Comparison of ENCODE assay signal across 7 mouse cellular contexts in the genomic region with DNA sequence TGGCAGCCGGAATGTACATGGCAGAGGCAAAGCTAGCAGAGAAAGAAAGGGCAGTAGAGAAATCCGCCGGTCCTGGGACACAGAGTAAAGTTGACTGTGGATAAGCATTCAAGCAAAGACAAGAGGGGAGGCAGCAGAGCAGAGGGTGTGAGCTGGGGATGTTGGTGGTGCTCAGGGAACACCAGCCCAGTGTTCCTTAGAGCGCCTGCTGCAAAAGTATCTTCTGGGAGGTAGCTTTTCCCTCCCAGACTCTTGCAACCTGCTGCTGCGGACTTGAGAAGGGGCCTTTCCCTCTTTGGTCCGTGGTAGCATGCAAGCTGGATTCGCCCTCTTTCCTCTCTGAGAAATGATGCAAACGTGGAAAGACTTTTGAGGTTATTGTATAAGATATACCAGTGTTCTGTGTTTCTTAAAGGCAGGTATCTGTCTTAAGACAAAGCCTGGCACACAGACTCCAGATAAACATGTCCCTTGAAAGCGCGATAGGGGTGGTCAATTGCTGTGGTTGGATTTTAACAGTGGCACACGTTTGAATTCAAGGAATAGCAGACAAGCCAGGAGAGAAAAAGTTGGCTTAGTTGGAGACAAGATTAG. TPM values are rescaled to one million over a fixed set of nuclear protein-coding genes. Genes with fewer than 3 reads are reported as not detected.
DNase-seq lines count a peak whose midpoint lies in the region; ATAC-seq and TF ChIP-seq lines count a peak whose summit lies in the region.

No protein-coding gene starts in this region.

- peak overlapping the region; percentile 79 for H3K9ac ChIP-seq in lung, embryonic 16.5 days (ENCODE audit: low read length)
- H3K9ac ChIP-seq in limb, embryonic 14.5 days (ENCODE audit: low read depth, low read length, severe bottlenecking) = peak overlapping the region; percentile 80
- H3K9ac ChIP-seq in stomach, embryonic 16.5 days (ENCODE audit: low read length) = peak overlapping the region; percentile 90

- ATAC-seq in lung, embryonic 16.5 days (ENCODE audit: low read depth) = no peak
- ATAC-seq in limb, embryonic 14.5 days (ENCODE audit: low FRiP score, low read depth) = no peak
- no peak for ATAC-seq in stomach, embryonic 16.5 days (ENCODE audit: insufficient read depth, low FRiP score)

- no peak for DNase-seq in lung, postnatal 10 days
- DNase-seq in forebrain, embryonic 10.5 days (ENCODE audit: extremely low spot score, low spot score) = no peak
- DNase-seq in limb, embryonic 14.5 days (ENCODE audit: low spot score) = no peak
- DNase-seq in cerebellum, adult 11 months = no peak
- no peak for DNase-seq in layer of hippocampus, adult 11-12 months (ENCODE audit: low spot score)

- H3K4me1 ChIP-seq in lung, embryonic 16.5 days (replicated peaks; ENCODE audit: control insufficient read depth, insufficient read depth, low read length) = peaks cover 5% of the 10 kb centered on the region; the same call in 1 of the 2 replicates
- H3K4me1 ChIP-seq in forebrain, embryonic 10.5 days = peaks cover 31% of the 10 kb centered on the region
- peaks cover 19% of the 10 kb centered on the region for H3K4me1 ChIP-seq in limb, embryonic 14.5 days (ENCODE audit: control insufficient read depth, insufficient read depth, low read length)
- peaks cover 12% of the 10 kb centered on the region for H3K4me1 ChIP-seq in stomach, embryonic 16.5 days (ENCODE audit: control insufficient read depth, insufficient read depth, low read length)

- no peaks in the 10 kb centered on the region for H3K9me3 ChIP-seq in lung, embryonic 16.5 days (ENCODE audit: control insufficient read depth, low read length)
- H3K9me3 ChIP-seq in forebrain, embryonic 10.5 days = no peaks in the 10 kb centered on the region
- no peaks in the 10 kb centered on the region for H3K9me3 ChIP-seq in limb, embryonic 14.5 days (ENCODE audit: control insufficient read depth, low read length)
- H3K9me3 ChIP-seq in stomach, embryonic 16.5 days (replicated peaks; ENCODE audit: control insufficient read depth, low read length) = no peaks in the 10 kb centered on the region

- peak overlapping the region; percentile 77 for H3K4me2 ChIP-seq in lung, embryonic 16.5 days (ENCODE audit: low read depth, low read length)
- peak overlapping the region; percentile 79 for H3K4me2 ChIP-seq in limb, embryonic 14.5 days (replicated peaks; ENCODE audit: low read depth, low read length, severe bottlenecking)
- H3K4me2 ChIP-seq in stomach, embryonic 16.5 days (ENCODE audit: low read depth, low read length) = peak overlapping the region; percentile 78

- H3K4me3 ChIP-seq in lung, embryonic 16.5 days (ENCODE audit: low read length) = peak overlapping the region; percentile 62
- H3K4me3 ChIP-seq in forebrain, embryonic 10.5 days = peak overlapping the region; percentile 63
- peak overlapping the region; percentile 68 for H3K4me3 ChIP-seq in limb, embryonic 14.5 days (replicated peaks; ENCODE audit: low read length)
- peak overlapping the region; percentile 76 for H3K4me3 ChIP-seq in stomach, embryonic 16.5 days (replicated peaks; ENCODE audit: low read length)

- H3K27ac ChIP-seq in lung, embryonic 16.5 days (ENCODE audit: low read length) = no peak overlapping the region
- H3K27ac ChIP-seq in forebrain, embryonic 10.5 days = peak overlapping the region; percentile 90
- peak overlapping the region; percentile 80 for H3K27ac ChIP-seq in limb, embryonic 14.5 days (replicated peaks; ENCODE audit: low read depth, low read length)
- peak overlapping the region; percentile 76 for H3K27ac ChIP-seq in stomach, embryonic 16.5 days (ENCODE audit: low read length)

- TF ChIP-seq POLR2A in limb, embryonic 14.5 days (IDR thresholded peaks at IDR 0.05; ENCODE audit: borderline replicate concordance, extremely low read depth, insufficient read depth, insufficient read length) = no peak

- 32% methylated on average over 11 of the region's 11 CpGs for WGBS in lung, embryonic 16.5 days
- WGBS in forebrain, embryonic 10.5 days = 34% methylated on average over 11 of the region's 11 CpGs
- 43% methylated on average over 11 of the region's 11 CpGs for WGBS in limb, embryonic 14.5 days
- WGBS in stomach, embryonic 16.5 days = 30% methylated on average over 11 of the region's 11 CpGs

- no peaks in the 10 kb centered on the region for H3K36me3 ChIP-seq in lung, embryonic 16.5 days (ENCODE audit: control insufficient read depth, insufficient read depth, low read length)
- peaks cover 9% of the 10 kb centered on the region for H3K36me3 ChIP-seq in forebrain, embryonic 10.5 days (replicated peaks)
- H3K36me3 ChIP-seq in limb, embryonic 14.5 days (ENCODE audit: control insufficient read depth, insufficient read depth, low read length) = peaks cover 6% of the 10 kb centered on the region
- H3K36me3 ChIP-seq in stomach, embryonic 16.5 days (ENCODE audit: control insufficient read depth, insufficient read depth, low read length) = no peaks in the 10 kb centered on the region

- H3K27me3 ChIP-seq in lung, embryonic 16.5 days (ENCODE audit: control insufficient read depth, insufficient read depth, low read depth, low read length) = no peaks in the 10 kb centered on the region
- no peaks in the 10 kb centered on the region for H3K27me3 ChIP-seq in forebrain, embryonic 10.5 days (ENCODE audit: poor library complexity, severe bottlenecking)
- no peaks in the 10 kb centered on the region for H3K27me3 ChIP-seq in limb, embryonic 14.5 days (ENCODE audit: control insufficient read depth, insufficient read depth, low read length)
- no peaks in the 10 kb centered on the region for H3K27me3 ChIP-seq in stomach, embryonic 16.5 days (ENCODE audit: control insufficient read depth, insufficient read depth, low read length)

RNA-seq across cellular contexts. Expression of gene Senp1, which starts 14.3 kb away (rescaled TPM):
- 27.4 and 29.2 TPM in 2 replicates for polyA plus RNA-seq in lung, embryonic 16.5 days (2015; fragmentation: Nextera tagmentation; extraction: Ambion mirVana)
- 48.9 and 49.4 TPM in 2 replicates for polyA plus RNA-seq in forebrain, embryonic 10.5 days (2016; fragmentation: Nextera tagmentation; extraction: Ambion mirVana)
- polyA plus RNA-seq in limb, embryonic 14.5 days (2012; rRNA removed) = 30.5 and 33.5 TPM in 2 replicates
- 32.5 and 34.4 TPM in 2 replicates for polyA plus RNA-seq in limb, embryonic 14.5 days (2014; fragmentation: Nextera tagmentation; extraction: Ambion mirVana)
- 24.2 and 24.9 TPM in 2 replicates for polyA plus RNA-seq in stomach, embryonic 16.5 days (2015; fragmentation: Nextera tagmentation; extraction: Ambion mirVana)

RNA-seq across cellular contexts. Expression of gene Pfkm, which starts 15.4 kb away (rescaled TPM):
- 32.2 and 33.6 TPM in 2 replicates for polyA plus RNA-seq in lung, embryonic 16.5 days (2015; fragmentation: Nextera tagmentation; extraction: Ambion mirVana)
- polyA plus RNA-seq in forebrain, embryonic 10.5 days (2016; fragmentation: Nextera tagmentation; extraction: Ambion mirVana) = 37.8 and 38.2 TPM in 2 replicates
- 75.8 and 78.9 TPM in 2 replicates for polyA plus RNA-seq in limb, embryonic 14.5 days (2012; rRNA removed)
- 49.8 and 50.0 TPM in 2 replicates for polyA plus RNA-seq in limb, embryonic 14.5 days (2014; fragmentation: Nextera tagmentation; extraction: Ambion mirVana)
- 32.5 and 45.5 TPM in 2 replicates for polyA plus RNA-seq in stomach, embryonic 16.5 days (2015; fragmentation: Nextera tagmentation; extraction: Ambion mirVana)

RNA-seq across cellular contexts. Expression of gene Asb8, which starts 57.6 kb away (rescaled TPM):
- 44.5 and 47.9 TPM in 2 replicates for polyA plus RNA-seq in lung, embryonic 16.5 days (2015; fragmentation: Nextera tagmentation; extraction: Ambion mirVana)
- 40.7 and 40.8 TPM in 2 replicates for polyA plus RNA-seq in forebrain, embryonic 10.5 days (2016; fragmentation: Nextera tagmentation; extraction: Ambion mirVana)
- 42.4 and 49.3 TPM in 2 replicates for polyA plus RNA-seq in limb, embryonic 14.5 days (2012; rRNA removed)
- polyA plus RNA-seq in limb, embryonic 14.5 days (2014; fragmentation: Nextera tagmentation; extraction: Ambion mirVana) = 55.7 and 57.3 TPM in 2 replicates
- 45.8 and 46.4 TPM in 2 replicates for polyA plus RNA-seq in stomach, embryonic 16.5 days (2015; fragmentation: Nextera tagmentation; extraction: Ambion mirVana)

RNA-seq across cellular contexts. Expression of gene Ccdc184, which starts 59.2 kb away (rescaled TPM):
- 0.20 and 0.24 TPM in 2 replicates for polyA plus RNA-seq in lung, embryonic 16.5 days (2015; fragmentation: Nextera tagmentation; extraction: Ambion mirVana)
- 4.4 and 4.6 TPM in 2 replicates for polyA plus RNA-seq in forebrain, embryonic 10.5 days (2016; fragmentation: Nextera tagmentation; extraction: Ambion mirVana)
- polyA plus RNA-seq in limb, embryonic 14.5 days (2012; rRNA removed) = 0.23 and 0.33 TPM in 2 replicates
- 0.10 and 0.37 TPM in 2 replicates for polyA plus RNA-seq in limb, embryonic 14.5 days (2014; fragmentation: Nextera tagmentation; extraction: Ambion mirVana)
- 1.7 and 1.9 TPM in 2 replicates for polyA plus RNA-seq in stomach, embryonic 16.5 days (2015; fragmentation: Nextera tagmentation; extraction: Ambion mirVana)
